Mouse (Mus musculus) heart, postnatal 0 days (tissue): ENCODE data around the gene Cebpg. TPM values are rescaled to one million over a fixed set of nuclear protein-coding genes. Genes with fewer than 3 reads are reported as not detected.

Experiments used
- ATAC-seq: fragments of 200-750 bp; cut with Nextera tagmentation; 2 replicates; pipeline ENCODE4 v1.8.0; 2017; ENCODE audit warnings: low read depth, moderate number of reproducible peaks, moderate library complexity; ENCODE audit not compliant: insufficient read depth
- DNase-seq: peaks from one replicate; pipeline ENCODE4 v3.0.0-alpha.2; 2016; ENCODE audit warnings: low spot score
- H3K27ac ChIP-seq: fragments of 300-500 bp; sonication (generic); 2 replicates; pipeline ENCODE4 v1.5.1; 2014; ENCODE audit warnings: low read depth, mild to moderate bottlenecking
- H3K27me3 ChIP-seq: fragments of 300-500 bp; sonication (generic); 2 replicates; pipeline ENCODE4 v1.6.1; 2014; ENCODE audit warnings: low read length, mixed read lengths; ENCODE audit not compliant: control insufficient read depth, insufficient read depth
- H3K36me3 ChIP-seq: fragments of 300-500 bp; sonication (generic); replicated peaks from 2 replicates; pipeline ENCODE4 v1.6.1; 2014; ENCODE audit warnings: low read length, mixed read lengths; ENCODE audit not compliant: control insufficient read depth, insufficient read depth
- H3K4me1 ChIP-seq: fragments of 300-500 bp; sonication (generic); 2 replicates; pipeline ENCODE4 v1.6.1; 2014; ENCODE audit warnings: antibody characterized with exemption; ENCODE audit not compliant: control insufficient read depth, insufficient read depth
- H3K4me2 ChIP-seq: fragments of 300-500 bp; sonication (generic); 2 replicates; pipeline ENCODE4 v1.6.1; 2014; ENCODE audit warnings: low read depth, mild to moderate bottlenecking, low read length, moderate library complexity
- H3K4me3 ChIP-seq: fragments of 300-500 bp; sonication (generic); 2 replicates; pipeline ENCODE4 v1.5.1; 2014; ENCODE audit warnings: low read depth, low read length
- H3K9ac ChIP-seq: fragments of 300-500 bp; sonication (generic); replicated peaks from 2 replicates; pipeline ENCODE4 v1.6.1; 2014; ENCODE audit warnings: low read depth, low read length, mixed read lengths
- H3K9me3 ChIP-seq: fragments of 300-500 bp; sonication (generic); replicated peaks from 2 replicates; pipeline ENCODE4 v1.6.1; 2016; ENCODE audit warnings: low read length; ENCODE audit not compliant: control insufficient read depth
- CTCF ChIP-seq: IDR thresholded peaks from 2 replicates; pipeline ENCODE4 v1.5.1; 2016; ENCODE audit warnings: antibody characterized with exemption, control low read depth, low read depth
- EP300 ChIP-seq: IDR thresholded peaks from 2 replicates; pipeline ENCODE4 v1.6.1; 2016; ENCODE audit warnings: antibody characterized with exemption, low read depth
- WGBS: fragments of 180-500 bp; shearing (Covaris S2); extraction: QIAGEN DNeasy Blood & Tissue Kit; methylation state at CpG from one replicate; pipeline ENCODE4 v1.1.7; 2014; 5-methylcytosine and 5-hydroxymethylcytosine counted together
- polyA plus RNA-seq: library from polyadenylated mRNA; unstranded; fragments of >200 nt; fragmentation: Nextera tagmentation; extraction: Ambion mirVana; gene quantifications from 2 replicates; pipeline ENCODE4 v1.2.1, GENCODE M21; 2015
- total RNA-seq: library from RNA; depleted of rRNA; stranded (reverse); fragments of >200 nt; gene quantifications from 2 replicates; pipeline ENCODE4 v1.2.3, GENCODE M21; 2014; ENCODE audit warnings: low replicate concordance

Cebpg gene
- total and polyA plus RNA-seq, 2 experiments from 2014 or later: 9.1 to 13.4 TPM

DNA sequence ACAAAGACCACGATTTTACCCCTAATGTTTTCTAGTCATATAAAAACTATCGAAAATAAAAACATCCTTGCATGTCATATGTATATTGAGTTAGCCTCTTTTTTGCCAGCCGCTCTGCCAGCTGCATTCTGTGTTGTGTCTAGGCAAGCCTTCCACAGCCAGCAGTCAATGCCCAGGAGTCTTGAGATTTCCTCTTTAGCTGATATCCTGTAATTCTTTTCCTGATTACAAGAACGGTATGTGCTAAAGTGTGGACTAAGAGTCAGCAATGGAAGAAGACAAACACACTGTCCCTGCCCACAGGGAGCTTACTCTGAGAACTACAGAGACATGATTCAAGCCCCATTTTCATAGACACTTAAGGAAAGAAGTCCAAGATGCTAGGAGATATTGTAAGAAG is 1.2 kb upstream of the Cebpg start:
- no peak for ATAC-seq
- H3K27ac ChIP-seq: peak overlapping the region; percentile 55
- H3K4me1 ChIP-seq: peaks cover 6% of the 10 kb centered on the region; the same call in 1 of the 2 replicates
- no peak overlapping the region for H3K9ac ChIP-seq
- no peaks in the 10 kb centered on the region for H3K36me3 ChIP-seq
- DNase-seq: no peak
- H3K9me3 ChIP-seq: no peaks in the 10 kb centered on the region
- TF ChIP-seq EP300 (peak; percentile 77; the same call in 1 of the 2 replicates), CTCF (no peak)
- H3K4me2 ChIP-seq: peak overlapping the region; percentile 80; the same call in 1 of the 2 replicates
- H3K27me3 ChIP-seq: no peaks in the 10 kb centered on the region
- 58% methylated on average over 4 of the region's 4 CpGs for WGBS
- no peak overlapping the region for H3K4me3 ChIP-seq

DNA sequence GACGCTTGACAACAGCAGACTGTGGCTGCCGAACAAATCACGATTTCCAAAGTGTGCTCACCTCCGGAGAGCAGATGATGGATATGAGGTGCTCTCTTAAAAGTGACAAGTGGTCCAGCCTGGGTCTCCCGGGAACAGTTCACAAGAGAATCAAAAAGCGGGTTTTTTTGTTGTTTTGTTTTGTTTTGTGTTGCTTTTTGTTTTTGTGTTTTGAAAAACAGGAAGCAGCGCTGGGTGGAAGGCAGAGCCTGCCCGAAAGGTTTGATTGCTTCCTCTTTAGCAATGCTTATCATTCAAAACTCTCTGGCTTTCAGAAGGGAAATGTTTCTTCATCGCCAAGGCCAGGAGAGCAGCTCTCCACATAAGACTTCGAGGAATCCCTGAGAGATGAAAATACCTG is 626 bp upstream of the Cebpg start:
- DNase-seq (no peak), ATAC-seq (no peak)
- 0 out of 2 replicates have a peak overlapping the region, but pooled peaks have one; percentile 94 for H3K9ac ChIP-seq
- peak overlapping the region; percentile 80 for H3K4me2 ChIP-seq
- H3K4me1 ChIP-seq: peaks cover 6% of the 10 kb centered on the region; the same call in 1 of the 2 replicates
- TF ChIP-seq EP300 (no peak), CTCF (no peak)
- H3K27me3 ChIP-seq: no peaks in the 10 kb centered on the region
- H3K9me3 ChIP-seq: no peaks in the 10 kb centered on the region
- H3K4me3 ChIP-seq: peak overlapping the region; percentile 98
- peak overlapping the region; percentile 55 for H3K27ac ChIP-seq
- no peaks in the 10 kb centered on the region for H3K36me3 ChIP-seq
- WGBS: 15% methylated on average over 10 of the region's 10 CpGs

DNA sequence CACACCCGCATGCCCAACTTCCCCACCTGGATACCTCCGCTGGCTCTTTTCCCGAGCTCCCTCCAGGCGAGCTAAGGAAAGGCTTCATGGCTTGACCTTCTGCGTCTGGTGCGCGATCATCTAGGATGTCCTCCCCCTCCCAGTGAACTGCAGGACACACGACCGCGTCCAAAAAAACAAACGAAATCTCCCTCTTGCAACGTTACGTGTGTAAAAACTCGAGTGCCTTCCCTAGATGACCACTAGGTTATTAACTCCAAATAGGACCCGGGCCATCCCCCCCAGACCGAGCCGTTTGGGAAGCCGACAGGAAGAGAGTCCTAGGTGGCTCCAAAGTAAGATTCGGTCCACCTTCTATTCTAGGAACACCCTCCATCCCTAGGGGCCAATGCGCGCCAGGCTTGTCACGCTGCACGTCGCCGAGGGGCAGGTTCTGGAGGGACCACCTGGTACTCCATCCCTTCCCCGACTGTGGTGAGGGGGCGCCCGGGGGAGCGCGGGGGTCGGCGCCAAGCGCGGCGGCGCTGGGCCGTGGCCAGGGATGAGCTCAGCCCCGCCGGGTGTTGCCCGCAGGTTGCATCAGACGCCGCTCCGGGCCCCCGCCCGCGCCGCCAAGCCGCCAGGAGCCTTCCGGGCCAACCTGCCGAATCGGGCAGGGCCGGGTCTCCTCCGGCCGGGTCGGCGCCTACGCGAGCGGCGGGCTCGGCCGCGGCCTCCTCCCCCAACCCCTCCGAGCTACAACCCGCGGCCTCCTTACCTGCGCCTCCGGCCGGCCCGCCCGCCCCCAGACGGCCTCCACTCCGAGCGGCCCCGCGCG is 546 bp downstream of the Cebpg start:
- TF ChIP-seq CTCF (no peak), EP300 (no peak)
- ATAC-seq (peak; percentile 70), DNase-seq (peak; percentile 42)

DNA sequence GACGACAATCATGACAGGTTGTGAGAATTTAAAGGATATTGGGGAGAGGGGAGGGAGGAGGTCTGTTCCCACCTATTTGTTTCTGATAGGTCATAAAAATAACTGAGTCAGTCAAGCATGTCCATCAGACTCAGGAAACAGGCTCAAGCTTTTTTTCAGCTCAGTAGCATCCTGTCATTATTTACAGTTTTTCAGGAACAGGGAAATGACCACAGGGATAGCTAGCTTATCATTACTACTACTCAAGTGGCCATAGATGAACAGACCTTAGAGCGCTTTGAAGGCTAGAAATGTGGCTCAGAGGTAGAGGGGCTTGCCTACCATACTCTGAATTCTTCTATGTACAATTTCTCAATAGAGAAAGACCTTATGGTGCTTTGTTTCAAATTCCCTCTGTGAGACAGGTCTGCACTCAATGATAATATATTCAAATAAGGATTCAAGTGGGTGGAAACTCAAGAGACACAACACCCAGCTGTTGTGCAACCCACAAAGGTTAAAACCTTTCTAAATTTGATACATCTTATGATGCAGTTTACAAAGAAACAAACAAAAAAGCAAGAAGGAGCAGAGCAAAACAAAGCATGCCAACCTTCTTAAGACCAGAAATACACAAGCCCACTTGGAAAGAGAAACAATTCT is 1.3 kb downstream of the Cebpg start:
- Histone ChIP-seq H3K9ac (peak overlapping the region; percentile 94), H3K27me3 (no peaks in the 10 kb centered on the region), H3K4me2 (peak overlapping the region; percentile 80), H3K4me1 (peaks cover 6% of the 10 kb centered on the region; the same call in 1 of the 2 replicates), H3K27ac (peak overlapping the region; percentile 90), H3K9me3 (no peaks in the 10 kb centered on the region), H3K4me3 (peak overlapping the region; percentile 98), H3K36me3 (peaks cover 7% of the 10 kb centered on the region; the same call in 1 of the 2 replicates)
- DNase-seq (no peak), ATAC-seq (no peak)
- 54% methylated on average over 2 of the region's 2 CpGs for WGBS
- TF ChIP-seq CTCF (no peak), EP300 (no peak)

More for the DNA sequence above, 546 bp downstream of the Cebpg start:
- Histone ChIP-seq H3K36me3 (no peaks in the 10 kb centered on the region), H3K27me3 (no peaks in the 10 kb centered on the region), H3K9me3 (no peaks in the 10 kb centered on the region), H3K4me2 (peak overlapping the region; percentile 80), H3K4me3 (peak overlapping the region; percentile 98), H3K9ac (peak overlapping the region; percentile 94), H3K4me1 (peaks cover 6% of the 10 kb centered on the region; the same call in 1 of the 2 replicates), H3K27ac (peak overlapping the region; percentile 90)
- WGBS: under 1% methylated on average over 68 of the region's 77 CpGs

DNA sequence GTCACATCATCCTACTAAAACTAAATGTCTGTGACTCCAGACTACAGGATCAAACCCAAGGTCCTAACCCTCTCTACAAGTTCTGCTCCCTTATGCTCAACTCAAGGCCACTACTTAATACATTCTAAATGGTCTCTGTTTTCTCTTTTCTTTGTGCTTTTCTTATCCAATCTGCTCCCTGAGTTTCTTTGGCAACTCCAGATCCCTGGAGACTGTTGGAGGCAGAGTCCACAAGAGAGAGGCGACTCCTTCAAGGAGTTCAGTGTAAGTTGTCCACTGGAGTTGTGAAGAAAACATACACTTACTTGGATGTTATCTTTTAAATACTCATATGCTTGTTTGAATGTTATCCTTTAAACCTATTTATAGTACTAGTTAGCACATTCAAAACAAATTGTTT is 2.1 kb downstream of the Cebpg start:
- no peaks in the 10 kb centered on the region for H3K9me3 ChIP-seq
- DNase-seq (no peak), ATAC-seq (no peak)
- H3K4me3 ChIP-seq: no peak overlapping the region
- H3K9ac ChIP-seq: no peak overlapping the region
- H3K36me3 ChIP-seq: peaks cover 10% of the 10 kb centered on the region; the same call in 1 of the 2 replicates
- H3K27ac ChIP-seq: no peak overlapping the region
- H3K27me3 ChIP-seq: no peaks in the 10 kb centered on the region
- peaks cover 6% of the 10 kb centered on the region; the same call in 1 of the 2 replicates for H3K4me1 ChIP-seq
- 0 out of 2 replicates have a peak overlapping the region, but pooled peaks have one; percentile 80 for H3K4me2 ChIP-seq
- WGBS: 65% methylated on average over 1 of the region's 1 CpGs
- TF ChIP-seq CTCF (no peak), EP300 (no peak)
